Mouse (Mus musculus): Measurements from ENCODE around the gene Cadm3.

GRCm38 (mm10) chr1:173343934-173344333 lies 23.6 kb downstream of the Cadm3 start:
- no peak for TF ChIP-seq CTCF (IDR thresholded peaks at IDR 0.05; ENCODE audit: borderline replicate concordance, extremely low read depth, insufficient read depth, insufficient read length)
- TF ChIP-seq POLR2A (IDR thresholded peaks at IDR 0.05; ENCODE audit: borderline replicate concordance, extremely low read depth, insufficient read depth, insufficient read length, poor library complexity, severe bottlenecking), result no peak

Data from brain, embryonic 14.5 days (tissue).